Mouse (Mus musculus): ENCODE data around the gene Dgkd.

The Dgkd gene

GRCm38 (mm10) chr1:87880856-87881255 lies 27.8 kb downstream of the Dgkd start:
- DNase-seq (ENCODE audit: low spot score in 2 of 2), result no peak

GRCm38 (mm10) chr1:87881726-87882125 lies 28.6 kb downstream of the Dgkd start:
- DNase-seq (ENCODE audit: low spot score in 2 of 2), result no peak

- no peak for DNase-seq (ENCODE audit: low spot score in 2 of 2)
These were observed 29.5 kb downstream of the Dgkd start for GRCm38 (mm10) chr1:87882554-87882953.

- peak in 1 of 2 experiments; percentile 29 for DNase-seq (ENCODE audit: low spot score in 2 of 2)
These were observed 37.9 kb downstream of the Dgkd start for GRCm38 (mm10) chr1:87890960-87891359.

GRCm38 (mm10) chr1:87891634-87892033 lies 38.5 kb downstream of the Dgkd start:
- DNase-seq (ENCODE audit: low spot score in 2 of 2), result no peak

GRCm38 (mm10) chr1:87892499-87892898 lies 39.4 kb downstream of the Dgkd start:
- DNase-seq (ENCODE audit: low spot score in 2 of 2), result no peak

- no peak for DNase-seq (ENCODE audit: low spot score in 2 of 2)
These were observed 40.3 kb downstream of the Dgkd start for GRCm38 (mm10) chr1:87893414-87893813.

GRCm38 (mm10) chr1:87896921-87897320 lies 43.8 kb downstream of the Dgkd start:
- DNase-seq (ENCODE audit: low spot score in 2 of 2), result no peak

- DNase-seq (ENCODE audit: low spot score in 2 of 2), result peak; percentile 72 to 79
These were observed 46.6 kb downstream of the Dgkd start for GRCm38 (mm10) chr1:87899701-87900100.

- peak in 1 of 2 experiments; percentile 33 for DNase-seq (ENCODE audit: low spot score in 2 of 2)
These were observed 47.9 kb downstream of the Dgkd start for GRCm38 (mm10) chr1:87900979-87901378.

GRCm38 (mm10) chr1:87902186-87902585 lies 49.1 kb downstream of the Dgkd start:
- no peak for DNase-seq (ENCODE audit: low spot score in 2 of 2)

GRCm38 (mm10) chr1:87906361-87906956 lies 53.4 kb downstream of the Dgkd start:
- DNase-seq (ENCODE audit: low spot score in 2 of 2), result peak in 1 of 2 experiments; percentile 26

GRCm38 (mm10) chr1:87908006-87908405 lies 54.9 kb downstream of the Dgkd start:
- no peak for DNase-seq (ENCODE audit: low spot score in 2 of 2)

- DNase-seq (ENCODE audit: low spot score in 2 of 2), result no peak
These were observed 55.6 kb downstream of the Dgkd start for GRCm38 (mm10) chr1:87908736-87909135.

GRCm38 (mm10) chr1:87909565-87909964 lies 56.5 kb downstream of the Dgkd start:
- no peak for DNase-seq (ENCODE audit: low spot score in 2 of 2)

GRCm38 (mm10) chr1:87910428-87910827 lies 57.3 kb downstream of the Dgkd start:
- no peak for DNase-seq (ENCODE audit: low spot score in 2 of 2)

GRCm38 (mm10) chr1:87913356-87913755 lies 60.3 kb downstream of the Dgkd start:
- DNase-seq (ENCODE audit: low spot score in 2 of 2), result no peak

GRCm38 (mm10) chr1:87917361-87917760 lies 64.3 kb downstream of the Dgkd start:
- DNase-seq (ENCODE audit: low spot score in 2 of 2), result no peak

- DNase-seq (ENCODE audit: low spot score in 2 of 2), result no peak
These were observed 65.0 kb downstream of the Dgkd start for GRCm38 (mm10) chr1:87918061-87918460.

- DNase-seq (ENCODE audit: low spot score in 2 of 2), result no peak
These were observed 67.0 kb downstream of the Dgkd start for GRCm38 (mm10) chr1:87920056-87920614.

GRCm38 (mm10) chr1:87922666-87923065 lies 69.6 kb downstream of the Dgkd start:
- peak in 1 of 2 experiments; percentile 63 for DNase-seq (ENCODE audit: low spot score in 2 of 2)

GRCm38 (mm10) chr1:87924888-87925287 lies 71.8 kb downstream of the Dgkd start:
- DNase-seq (ENCODE audit: low spot score in 2 of 2), result no peak

GRCm38 (mm10) chr1:87929730-87930129 lies 76.6 kb downstream of the Dgkd start:
- DNase-seq (ENCODE audit: low spot score in 2 of 2), result no peak

- DNase-seq (ENCODE audit: low spot score in 2 of 2), result no peak
These were observed 80.0 kb downstream of the Dgkd start for GRCm38 (mm10) chr1:87933051-87933450.
